Mouse (Mus musculus) mouse trophoblast stem cell (cell line): Measurements from ENCODE around the gene Fam83d.

Experiments
- in situ Hi-C, 2 experiments: fragments of 300-500 bp; cut with MseI, MboI; formaldehyde crosslinking; loops; 2 replicates in 1 of 2; 3 replicates in 1 of 2; pipeline ENCODE4 v1.15.1; 2025

Gene Fam83d

DNA sequence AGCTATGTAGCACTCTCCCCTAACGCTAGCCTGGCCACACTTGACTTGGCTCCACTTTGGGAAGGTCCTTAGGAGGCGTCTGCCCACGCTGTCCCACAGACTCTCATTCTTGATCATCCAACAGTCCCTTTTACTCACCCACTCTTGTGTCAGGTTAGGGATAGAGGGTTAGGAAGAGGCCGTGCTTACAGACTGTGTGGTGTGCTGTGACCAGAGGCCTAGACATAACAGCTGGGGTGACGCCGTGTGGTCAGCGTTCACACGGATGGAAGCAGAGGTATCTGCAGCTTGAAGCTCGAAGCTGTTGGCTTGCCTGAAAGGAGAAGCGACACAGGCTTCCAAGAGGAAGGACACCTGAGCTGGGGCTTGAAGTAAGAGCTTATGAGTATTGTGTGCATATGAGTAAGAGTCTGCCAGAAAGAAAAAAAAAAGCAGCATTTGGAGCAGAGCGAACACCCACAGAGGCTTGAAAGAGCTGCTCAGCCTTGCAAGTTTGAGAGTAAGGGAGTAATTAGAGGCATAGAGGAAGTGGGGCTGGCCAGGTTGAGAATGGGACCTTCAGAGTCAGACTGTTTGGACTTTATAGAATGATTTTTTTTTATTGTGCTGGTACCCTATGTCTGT is 24.3 kb upstream of the Fam83d start:
- in situ Hi-C loops: no loop called here

DNA sequence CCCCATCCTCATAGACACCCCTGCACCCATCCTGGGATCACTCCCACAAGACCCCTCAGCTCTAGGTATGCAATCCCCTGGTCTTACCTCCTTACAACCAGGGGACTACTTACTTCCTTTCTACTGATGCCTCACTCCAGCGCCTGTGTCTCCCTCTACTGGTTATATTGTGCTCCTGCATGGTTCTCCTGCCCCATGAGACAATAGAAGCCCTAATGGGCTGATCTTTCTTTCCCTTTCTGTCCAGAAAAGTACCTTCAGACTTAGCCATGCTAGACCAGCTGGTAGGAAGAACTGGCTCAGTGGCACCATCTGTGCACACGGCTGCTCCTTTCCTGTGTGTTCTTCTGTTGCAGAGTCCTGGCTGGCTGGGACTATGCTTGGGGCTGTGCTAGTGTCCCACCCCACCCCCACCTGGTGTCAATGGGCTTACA is 22.8 kb upstream of the Fam83d start:
- in situ Hi-C loops: no loop called here

DNA sequence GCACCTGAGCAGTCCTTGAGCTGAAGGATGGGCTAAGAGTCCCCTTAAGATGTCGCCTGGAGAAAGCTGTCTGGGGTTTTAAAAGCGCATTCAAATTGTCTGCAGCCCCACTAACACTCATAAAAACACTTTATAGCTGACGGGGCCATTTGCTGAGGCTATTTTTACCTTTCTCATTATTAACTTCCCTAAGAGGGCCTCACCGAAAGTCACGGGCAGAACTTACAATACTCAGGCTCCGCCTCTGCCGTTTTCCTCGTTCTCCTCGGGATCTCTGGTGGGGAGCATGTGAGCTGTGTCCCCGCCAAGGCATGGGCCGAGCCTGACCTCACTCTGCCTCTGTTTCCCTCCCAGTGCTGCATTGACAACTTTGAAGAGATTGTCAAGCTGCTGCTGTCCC is 21.7 kb upstream of the Fam83d start:
- in situ Hi-C loops: no loop called here

DNA sequence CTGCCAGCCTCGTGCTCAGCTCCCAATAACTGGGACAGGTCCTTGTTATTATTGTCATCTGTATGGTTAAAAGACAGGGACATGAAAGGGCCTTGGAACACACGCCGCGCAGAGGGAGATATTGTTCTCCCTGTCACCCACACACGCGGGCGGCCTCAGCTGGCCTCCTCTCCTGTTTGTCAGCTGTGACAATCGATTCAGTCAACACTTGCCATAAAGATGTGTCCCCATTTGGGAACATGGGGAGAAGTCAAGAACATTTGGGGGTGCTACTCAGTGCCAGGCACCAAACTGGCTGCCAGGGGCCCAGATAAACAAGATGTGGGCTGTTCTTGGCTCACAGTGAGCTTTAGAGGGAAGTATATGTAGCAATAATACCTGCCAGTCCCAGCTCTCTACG is 18.5 kb upstream of the Fam83d start:
- in situ Hi-C loops: no loop called here

DNA sequence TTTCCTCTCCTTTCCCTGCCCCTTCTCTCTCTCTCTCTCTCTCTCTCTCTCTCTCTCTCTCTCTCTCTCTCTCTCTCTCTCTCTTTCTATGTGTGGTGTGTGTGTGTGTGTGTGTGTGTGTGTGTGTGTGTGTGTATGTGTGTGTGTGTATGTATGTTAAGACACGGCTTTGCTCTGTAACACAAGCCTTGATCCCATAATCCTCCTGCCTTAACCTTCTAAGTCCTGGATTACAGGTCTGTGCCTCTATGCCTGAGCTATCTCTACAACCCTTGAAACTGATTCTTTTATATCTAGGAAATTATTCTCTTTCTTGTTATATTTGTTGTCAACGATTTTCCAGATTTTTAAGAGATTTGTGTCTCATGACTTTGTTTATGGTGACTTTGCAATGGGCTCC is 7.7 kb upstream of the Fam83d start:
- in situ Hi-C loops: no loop called here

DNA sequence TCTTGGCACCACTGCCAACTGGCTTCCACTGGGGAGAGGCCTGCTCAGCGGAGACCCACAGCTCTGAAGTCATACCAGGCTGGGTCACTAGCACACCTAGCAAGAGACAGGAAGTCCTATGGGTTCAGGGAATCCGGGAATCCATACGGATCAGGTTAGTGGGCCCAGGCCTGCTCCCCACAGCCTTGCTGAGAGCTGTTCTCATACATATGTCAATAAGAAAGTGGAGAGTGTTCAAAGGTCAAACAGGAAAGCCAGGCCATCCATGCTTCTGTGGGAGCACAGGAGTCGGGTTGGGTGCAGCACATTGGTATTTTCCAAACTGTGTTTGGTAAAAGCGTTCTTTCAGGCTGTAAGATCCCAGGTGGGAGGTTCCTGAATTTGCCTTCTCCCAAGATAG is 5.6 kb upstream of the Fam83d start:
- in situ Hi-C loops: no loop called here

DNA sequence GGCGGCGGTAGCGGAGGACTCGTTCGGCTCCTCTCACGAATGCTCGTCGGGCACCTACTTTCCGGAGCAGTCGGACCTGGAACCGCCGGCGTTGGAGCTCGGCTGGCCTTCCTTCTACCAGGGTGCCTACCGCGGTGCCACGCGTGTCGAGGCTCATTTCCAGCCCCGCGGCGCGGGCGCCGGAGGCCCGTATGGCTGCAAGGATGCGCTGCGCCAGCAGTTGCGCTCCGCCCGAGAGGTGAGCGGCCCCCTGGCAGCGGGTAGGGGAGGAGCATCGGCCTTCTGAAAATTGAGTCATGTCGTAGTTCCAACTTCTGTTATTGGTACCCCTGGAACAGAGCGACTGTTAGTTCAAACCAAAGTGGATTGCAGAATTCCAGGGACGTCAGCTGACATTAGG is 457 bp downstream of the Fam83d start:
- in situ Hi-C loops: no loop called here

DNA sequence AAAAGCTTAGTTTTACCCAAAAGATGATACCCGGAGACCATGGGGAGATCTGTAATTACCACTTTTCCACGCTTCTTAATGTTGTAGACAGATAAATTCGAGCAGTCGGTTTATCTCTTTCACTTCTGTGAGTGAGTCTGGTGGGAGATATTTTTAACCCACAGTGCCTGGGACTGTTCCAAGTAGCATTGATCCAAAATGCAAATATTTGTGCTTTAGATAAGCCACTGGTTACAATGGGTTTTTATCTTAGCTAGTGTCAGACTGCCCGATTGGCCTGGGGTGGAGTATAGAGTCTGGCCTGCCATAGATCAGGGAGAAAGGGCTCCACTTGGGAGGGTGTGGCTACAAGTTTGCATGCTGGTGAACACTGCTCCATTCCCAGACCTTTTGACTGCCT is 878 bp downstream of the Fam83d start:
- in situ Hi-C loops: no loop called here

DNA sequence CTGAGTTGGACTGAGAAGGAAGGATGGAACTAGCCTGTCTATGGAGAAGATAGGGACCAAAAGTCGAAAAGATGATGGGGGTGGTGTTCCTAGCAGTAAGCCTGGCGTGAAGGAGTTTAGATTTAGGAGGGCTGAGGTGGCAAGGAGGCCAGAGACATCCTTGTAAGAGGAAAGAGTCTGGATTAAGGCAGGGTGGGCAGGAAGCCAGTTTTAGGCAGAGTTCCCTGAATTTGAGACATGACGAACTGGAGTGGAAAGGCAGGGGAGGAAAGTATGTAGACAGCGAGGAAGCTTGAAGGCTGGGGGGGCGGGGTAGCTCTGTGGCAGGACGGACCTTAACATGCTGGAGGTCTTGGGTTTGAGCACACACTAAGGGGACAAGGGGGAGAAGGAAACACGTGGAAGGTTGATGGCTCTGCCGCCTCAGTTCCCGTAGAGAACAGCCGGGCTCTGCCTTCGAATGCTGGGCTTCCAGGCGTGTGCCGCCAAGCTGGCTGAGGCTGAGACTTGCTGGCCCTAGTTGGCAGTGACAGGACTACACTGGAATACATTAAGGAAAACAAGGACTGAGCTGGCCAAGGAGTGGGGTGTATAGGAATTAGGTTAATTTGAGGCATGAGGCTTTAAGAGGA is 2.3 kb downstream of the Fam83d start:
- in situ Hi-C loops: no loop called here

DNA sequence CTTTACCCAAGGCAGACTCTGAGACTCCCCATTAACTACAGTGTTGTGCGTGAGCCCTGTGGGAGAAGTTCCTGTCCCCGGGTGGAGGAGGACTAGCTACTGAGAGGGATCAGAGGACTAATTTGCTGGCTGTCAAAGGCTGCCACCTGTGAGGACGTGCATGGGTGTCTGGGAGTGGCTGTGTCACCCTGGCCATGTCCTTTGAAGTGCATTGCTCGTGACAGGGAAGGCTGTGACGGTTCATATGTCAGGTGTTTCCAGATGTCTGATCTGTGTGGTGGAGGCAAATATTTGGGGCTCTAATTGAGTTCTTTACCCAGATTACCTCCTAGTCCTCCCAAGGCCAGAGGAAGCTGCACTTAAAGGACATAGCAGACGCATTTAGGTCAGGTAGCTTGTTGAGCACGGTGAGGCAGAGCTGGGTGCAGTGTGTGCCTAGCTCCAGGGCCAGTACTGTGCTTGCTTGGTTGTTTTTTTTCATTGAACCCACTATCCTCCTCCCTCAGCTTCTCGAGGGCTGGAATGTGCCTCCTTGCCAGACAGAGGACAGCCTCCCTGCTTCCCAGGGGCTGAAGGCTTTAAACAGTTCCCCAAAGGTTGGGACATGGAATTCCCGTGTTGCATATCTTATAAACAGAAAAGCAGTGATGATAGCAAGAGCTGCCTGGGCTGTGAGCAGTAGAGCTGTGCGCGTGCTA is 3.3 kb downstream of the Fam83d start:
- in situ Hi-C loops: no loop called here

DNA sequence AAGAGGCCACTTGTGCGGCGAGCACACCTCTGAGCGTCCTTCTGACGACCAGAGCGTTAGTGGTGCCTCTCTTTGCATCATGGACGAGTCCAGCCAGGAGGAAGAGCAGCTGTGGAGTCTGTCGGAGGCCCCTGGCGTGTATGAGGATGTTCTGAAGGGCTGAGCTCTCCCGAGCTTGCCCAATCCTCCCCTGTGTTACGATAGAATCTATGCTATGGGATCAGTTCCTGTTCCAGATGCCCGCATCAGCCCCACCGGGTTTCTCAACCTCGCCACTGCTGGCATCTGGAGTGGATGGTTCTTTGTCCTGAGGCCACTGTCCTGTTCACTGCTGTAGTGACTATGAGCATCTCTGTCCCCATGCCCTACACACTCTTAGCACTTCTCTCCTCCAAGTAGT is 4.9 kb downstream of the Fam83d start:
- in situ Hi-C loops: no loop called here

DNA sequence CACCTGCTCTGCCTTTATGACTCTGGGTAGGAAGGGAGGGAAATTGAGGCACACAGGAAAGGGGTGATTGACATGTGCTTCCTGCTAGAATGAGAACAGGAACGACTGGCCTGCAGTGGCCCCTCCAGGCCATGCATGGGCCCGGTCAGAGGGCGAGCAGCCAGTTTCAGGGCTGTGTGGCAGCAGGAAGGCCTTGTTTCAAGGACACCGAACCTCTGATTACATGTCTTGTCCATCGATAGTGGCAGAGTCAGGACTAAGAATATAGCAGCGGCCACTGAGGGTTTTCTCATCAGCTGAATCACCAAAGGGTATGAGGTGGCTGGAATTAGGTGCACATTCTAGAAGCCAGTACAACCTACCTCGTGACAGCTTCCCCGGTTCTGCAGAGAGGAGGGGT is 7.0 kb downstream of the Fam83d start:
- in situ Hi-C loops: no loop called here

DNA sequence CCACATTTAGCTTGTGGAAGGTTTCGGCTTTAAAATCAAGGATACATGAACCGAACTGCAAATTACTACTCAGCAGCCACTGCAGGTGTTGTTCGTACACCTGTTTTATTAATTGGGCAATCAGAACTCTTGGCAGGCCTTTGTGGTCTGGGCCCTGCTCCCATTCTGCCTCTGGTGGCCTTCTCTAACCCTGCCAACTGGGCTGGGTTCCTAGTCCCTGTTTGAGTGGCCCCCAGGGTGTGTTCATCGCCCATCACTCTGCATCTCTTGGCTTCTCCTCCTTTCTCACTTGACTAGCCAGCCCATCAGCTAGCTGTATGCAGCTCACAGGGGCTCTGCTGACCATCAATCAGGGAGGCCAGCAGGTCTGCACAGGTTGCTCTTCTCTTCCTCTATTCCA is 8.8 kb downstream of the Fam83d start:
- in situ Hi-C loops: no loop called here

DNA sequence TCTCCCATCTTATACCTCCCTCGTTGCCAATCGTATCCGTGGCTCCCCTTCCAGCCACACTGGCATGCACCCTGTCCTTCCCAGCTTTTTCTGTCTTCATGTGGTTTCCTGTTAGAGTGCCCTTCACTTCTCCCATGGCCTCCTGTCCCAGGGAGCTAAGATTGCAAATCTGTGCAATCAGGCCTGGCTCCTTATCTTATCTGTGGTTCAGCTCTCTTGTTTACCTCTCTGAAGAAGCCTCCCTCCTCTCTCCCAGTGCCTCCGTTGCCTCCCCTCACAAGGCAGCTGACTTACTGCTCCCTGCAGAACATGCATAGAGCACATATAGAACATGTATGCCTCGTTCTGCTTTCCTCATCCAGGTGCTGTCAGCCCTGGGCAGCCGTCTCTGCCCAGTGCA is 9.6 kb downstream of the Fam83d start:
- in situ Hi-C loops: no loop called here

DNA sequence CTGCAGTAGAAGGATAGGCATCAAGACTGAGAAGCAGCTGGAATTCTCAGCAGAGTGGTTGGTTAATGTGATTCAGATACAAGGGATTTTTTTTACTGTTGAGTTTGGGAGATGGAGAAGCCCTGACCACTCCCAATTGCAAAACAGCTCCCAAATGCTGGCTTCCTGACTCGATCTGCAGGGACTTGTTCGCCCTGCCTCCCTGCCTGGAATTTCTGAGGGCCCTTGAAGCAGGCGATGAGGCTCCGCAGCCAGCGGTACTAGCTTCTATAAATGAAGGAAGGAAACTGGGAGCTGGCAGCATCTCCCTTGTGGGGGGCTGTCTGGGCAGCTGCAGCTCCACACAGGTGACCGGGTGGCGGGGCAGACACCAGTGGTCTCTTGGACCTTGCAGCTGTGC is 10.5 kb downstream of the Fam83d start:
- in situ Hi-C loops: no loop called here

DNA sequence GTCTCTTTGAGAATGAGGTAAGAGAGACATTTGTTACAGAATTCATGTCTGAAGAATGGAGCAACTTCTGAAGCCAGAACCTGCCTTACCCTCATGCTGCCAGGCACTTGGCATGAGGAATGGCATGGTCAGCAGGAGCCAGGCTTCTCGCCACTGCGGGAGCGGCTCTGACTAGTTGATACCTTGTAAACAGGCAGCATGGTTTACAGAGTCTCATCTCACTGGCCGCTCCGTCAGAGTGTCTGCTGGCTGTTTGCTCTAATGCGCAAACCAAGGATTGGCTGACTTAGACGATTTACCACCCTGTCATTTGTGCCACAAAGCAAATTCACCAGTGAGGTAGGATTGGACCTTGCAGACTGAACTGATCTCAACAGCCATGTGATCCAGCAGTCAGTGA is 13.2 kb downstream of the Fam83d start:
- in situ Hi-C loops: no loop called here

DNA sequence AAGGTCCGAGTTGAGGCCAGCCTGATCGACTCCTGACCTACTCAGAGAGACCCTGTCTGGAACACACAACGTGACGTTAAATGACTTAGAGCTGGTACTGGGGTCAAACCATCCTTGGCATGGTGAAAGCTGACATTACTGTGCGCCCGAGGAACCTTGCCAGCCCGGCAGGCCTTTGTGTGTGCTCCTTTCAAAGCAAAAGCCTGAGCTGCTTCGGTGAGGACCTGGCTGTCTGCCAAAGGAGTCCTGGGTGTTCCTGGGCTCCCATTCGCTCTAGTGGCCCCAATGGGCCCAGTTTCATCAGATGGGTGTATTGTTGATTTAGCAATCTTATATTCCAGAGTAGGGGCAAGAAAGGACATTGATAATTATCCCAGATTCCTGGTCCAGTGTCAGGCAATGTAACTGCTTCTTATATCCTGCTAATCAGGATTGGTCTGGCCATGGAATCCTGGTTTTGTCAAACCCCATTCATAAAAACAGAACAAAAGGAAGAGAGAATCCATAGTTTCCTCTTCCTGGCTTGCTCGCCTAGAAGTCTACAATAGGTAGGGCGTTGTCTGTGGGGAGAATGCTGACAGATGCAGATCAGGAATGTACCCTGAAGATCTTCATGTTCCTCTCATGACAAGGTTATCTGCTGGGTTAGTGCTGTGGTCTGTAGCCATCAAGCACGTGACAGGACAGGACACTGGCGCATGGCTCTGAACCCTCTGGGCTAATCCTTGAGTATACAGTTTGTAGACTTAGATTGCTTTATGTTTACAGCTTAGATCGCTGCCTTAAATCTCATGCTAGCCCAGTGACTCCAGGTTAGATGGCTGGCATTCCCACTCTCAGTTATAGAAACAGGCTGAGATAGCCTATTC is 19.3 kb downstream of the Fam83d start:
- in situ Hi-C loops: no loop called here

DNA sequence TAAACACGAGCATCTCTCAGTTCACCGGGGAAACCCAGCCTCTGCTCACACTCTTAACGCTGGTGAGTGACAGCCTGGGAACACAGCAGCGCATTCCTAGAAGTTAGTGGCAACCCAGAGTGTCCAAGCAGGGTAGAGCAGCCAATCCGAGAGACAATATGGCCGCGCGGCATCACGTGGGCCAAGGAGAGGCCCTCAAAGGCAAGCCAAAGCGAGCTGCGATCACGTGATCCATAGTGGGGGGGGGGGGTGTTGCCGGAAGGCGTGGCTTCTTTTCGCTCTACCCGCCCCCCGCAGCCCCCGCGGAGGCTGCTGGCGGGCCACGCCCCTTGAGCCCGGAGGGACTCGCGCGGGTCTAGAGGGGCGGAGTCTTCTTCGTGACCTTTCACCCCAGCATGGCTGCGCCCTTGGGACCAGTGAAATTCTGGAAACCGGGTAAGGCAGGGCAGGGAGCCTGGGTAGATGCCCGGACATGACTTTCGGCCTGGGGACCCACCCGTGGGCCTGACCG is 26.7 kb downstream of the Fam83d start, which contains the start of gene Dhx35:
Dhx35 (plus strand) TSS at position 314 of the 511 bp plus-strand sequence.
- in situ Hi-C loops: no loop called here

DNA sequence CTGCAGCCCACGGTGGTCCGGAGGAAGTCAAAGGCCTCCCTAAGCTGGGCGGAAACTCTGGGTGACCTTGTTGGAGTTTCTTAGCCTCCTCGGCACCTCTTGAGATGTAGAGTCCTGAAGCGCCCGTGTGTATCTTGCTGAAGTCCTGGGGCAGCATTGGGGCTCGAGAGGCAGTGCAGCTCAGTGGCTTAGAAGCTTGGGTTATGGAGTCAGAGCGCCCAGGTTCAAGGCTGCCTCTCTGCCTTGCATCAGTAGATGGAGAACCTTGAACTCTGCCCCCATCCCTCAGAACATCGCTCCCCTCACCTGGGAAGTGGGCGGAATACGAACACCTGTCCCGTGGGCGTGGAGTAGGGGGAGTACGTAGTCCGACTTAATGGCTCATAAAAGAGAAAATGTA is 27.1 kb downstream of the Fam83d start:
- in situ Hi-C loops: no loop called here

DNA sequence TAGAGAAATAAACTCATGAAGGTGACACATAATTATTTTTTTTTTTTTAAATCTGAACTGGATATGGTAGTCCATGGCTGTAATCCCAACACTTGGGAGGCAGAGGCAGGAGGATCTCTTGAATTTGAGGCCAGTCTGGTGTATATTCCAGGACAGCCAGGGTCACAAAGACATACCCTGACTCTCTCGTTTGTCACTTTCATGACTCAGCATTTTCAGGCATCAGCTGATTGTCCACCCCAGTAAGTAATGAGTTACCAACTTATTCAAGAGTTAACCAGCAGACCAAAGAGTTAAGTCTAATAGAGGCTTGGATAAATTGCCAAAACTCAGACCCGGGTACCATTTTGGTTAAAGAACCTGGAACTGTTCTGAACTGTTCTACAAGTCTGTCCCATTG is 28.0 kb downstream of the Fam83d start:
- in situ Hi-C loops: no loop called here

DNA sequence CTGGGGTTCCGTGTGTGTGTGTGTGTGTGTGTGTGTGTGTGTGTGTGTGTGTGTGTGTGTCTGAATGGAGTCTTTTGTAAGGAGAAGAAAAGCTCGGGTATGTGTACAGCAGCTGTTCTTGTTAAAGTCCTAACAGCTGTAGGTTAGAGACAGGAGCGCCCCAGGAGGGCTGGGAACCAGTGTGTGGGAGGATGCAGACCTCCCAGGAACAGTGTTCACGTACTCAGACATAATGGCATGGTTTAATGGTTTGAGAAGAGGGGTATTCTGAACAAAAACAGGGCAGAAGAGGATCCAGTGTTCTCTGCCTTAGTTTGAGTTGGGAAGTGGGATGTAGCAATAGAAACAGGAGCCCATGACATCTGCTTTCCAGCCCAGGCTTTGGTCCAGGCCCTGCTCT is 31.4 kb downstream of the Fam83d start:
- in situ Hi-C loops: no loop called here

DNA sequence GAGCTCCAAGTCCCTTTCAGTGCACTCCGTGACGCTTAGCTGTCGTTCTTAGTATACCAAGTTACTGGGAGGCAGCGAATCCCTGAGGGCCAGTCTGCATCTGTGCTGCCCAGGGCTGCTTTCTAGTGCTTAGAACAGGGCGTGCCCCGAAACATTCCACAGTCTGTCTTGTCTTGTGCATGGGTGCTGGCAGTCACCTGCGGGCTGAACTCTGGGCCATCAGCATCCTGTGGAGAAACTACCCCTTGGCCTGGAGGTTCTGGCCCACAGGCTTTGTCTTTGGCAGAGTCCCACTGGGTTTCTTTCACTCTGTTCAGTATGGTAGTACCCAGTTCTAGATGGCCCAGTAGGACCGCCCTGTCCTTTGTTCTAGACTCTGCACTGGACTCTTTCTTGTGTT is 32.9 kb downstream of the Fam83d start:
- in situ Hi-C loops: no loop called here
